17 mouse cellular contexts compared by ENCODE assay signal in genomic region chr7:130233777-130234176, GRCm38 (mm10).
DNase-seq lines count a peak whose midpoint lies in the region; ATAC-seq lines count a peak whose summit lies in the region.
"Had no signal": no experiment of that assay in that cellular context is flagged by ENCODE, and none has a peak within 500 bp of the region (broad histone marks: within the 10 kb centered on the region; RNA-seq: fewer than 3 reads in every experiment).

No protein-coding gene starts in this region.

- no peak overlapping the region for H3K9ac ChIP-seq in kidney, embryonic 15.5 days
- no peak overlapping the region for H3K9ac ChIP-seq in limb, embryonic 15.5 days
- H3K9ac ChIP-seq: embryonic facial prominence, embryonic 13.5 days; heart, embryonic 15.5 days; liver, embryonic 15.5 days had no signal

- intact Hi-C loops in gastrocnemius, postnatal 14 days (cut with DNase I; ENCODE audit: low total_unique reads): no loop called here

- no peak overlapping the region for H3K4me3 ChIP-seq in brown adipose tissue, adult 24 weeks (ENCODE audit: insufficient read depth, low read depth, low read length)
- no peak overlapping the region for H3K4me3 ChIP-seq in kidney, embryonic 15.5 days (replicated peaks)
- H3K4me3 ChIP-seq in limb, embryonic 15.5 days: no peak overlapping the region
- H3K4me3 ChIP-seq: embryonic facial prominence, embryonic 13.5 days; heart, embryonic 15.5 days; hindbrain, embryonic 10.5 days; liver, embryonic 15.5 days; midbrain, embryonic 10.5 days had no signal

- no peaks in the 10 kb centered on the region for H3K27me3 ChIP-seq in kidney, embryonic 15.5 days
- H3K27me3 ChIP-seq in limb, embryonic 15.5 days: no peaks in the 10 kb centered on the region
- H3K27me3 ChIP-seq: embryonic facial prominence, embryonic 13.5 days; heart, embryonic 15.5 days; liver, embryonic 15.5 days had no signal

- ATAC-seq in kidney, embryonic 15.5 days (replicated peaks; ENCODE audit: low FRiP score): peak; percentile 81
- no peak for ATAC-seq in limb, embryonic 15.5 days (ENCODE audit: insufficient number of reproducible peaks, low FRiP score, low TSS enrichment, low read depth)
- ATAC-seq: inflammation-experienced regulatory T-cells, adult 6 months had no signal

- H3K4me2 ChIP-seq in kidney, embryonic 15.5 days: no peak overlapping the region
- no peak overlapping the region for H3K4me2 ChIP-seq in limb, embryonic 15.5 days
- H3K4me2 ChIP-seq: embryonic facial prominence, embryonic 13.5 days; heart, embryonic 15.5 days; liver, embryonic 15.5 days had no signal

- peaks cover 13% of the 10 kb centered on the region for H3K36me3 ChIP-seq in kidney, embryonic 15.5 days
- H3K36me3 ChIP-seq in limb, embryonic 15.5 days: 0 out of 2 replicates have a peak, but pooled peaks cover 2% of the 10 kb centered on the region
- H3K36me3 ChIP-seq: heart, embryonic 15.5 days; liver, embryonic 15.5 days had no signal

- peak; percentile 50 for DNase-seq in embryo, embryonic 10 days (ENCODE audit: low spot score)
- no peak for DNase-seq in embryo, embryonic 9.5 days (ENCODE audit: extremely low spot score)
- no peak for DNase-seq in thymus, postnatal 14 days
- DNase-seq in gastrocnemius, postnatal 14 days: no peak
- DNase-seq in T-cell, adult 2 months (ENCODE audit: low spot score): no peak
- DNase-seq: cerebellum, postnatal 25 days; layer of hippocampus, adult 9-11 months; thymus, adult 2 months had no signal

- H3K9me3 ChIP-seq in kidney, embryonic 15.5 days (replicated peaks): no peaks in the 10 kb centered on the region
- no peaks in the 10 kb centered on the region for H3K9me3 ChIP-seq in limb, embryonic 15.5 days
- H3K9me3 ChIP-seq: embryonic facial prominence, embryonic 13.5 days; heart, embryonic 15.5 days; liver, embryonic 15.5 days; midbrain, embryonic 10.5 days had no signal

- WGBS in kidney, embryonic 15.5 days: 16% methylated on average over 7 of the region's 7 CpGs
- WGBS in limb, embryonic 15.5 days: 23% methylated on average over 7 of the region's 7 CpGs

- no peaks in the 10 kb centered on the region for H3K4me1 ChIP-seq in brown adipose tissue, adult 24 weeks (ENCODE audit: control insufficient read depth, insufficient read depth, insufficient read length, low read length)
- peaks cover 77% of the 10 kb centered on the region for H3K4me1 ChIP-seq in kidney, embryonic 15.5 days
- H3K4me1 ChIP-seq in limb, embryonic 15.5 days: peaks cover 22% of the 10 kb centered on the region
- H3K4me1 ChIP-seq: liver, embryonic 15.5 days had no signal

- H3K27ac ChIP-seq in brown adipose tissue, adult 24 weeks (replicated peaks; ENCODE audit: low read depth, low read length): 0 out of 2 replicates have a peak overlapping the region, but pooled peaks have one; percentile 26
- H3K27ac ChIP-seq in kidney, embryonic 15.5 days: peak overlapping the region; percentile 59; the same call in 1 of the 2 replicates
- H3K27ac ChIP-seq in limb, embryonic 15.5 days: peak overlapping the region; percentile 6; the same call in 1 of the 2 replicates
- H3K27ac ChIP-seq: embryonic facial prominence, embryonic 13.5 days; heart, embryonic 15.5 days; hindbrain, embryonic 10.5 days; liver, embryonic 15.5 days; midbrain, embryonic 10.5 days had no signal

Comparison
In these comparisons a context has a peak if more than half of its experiments do, and no peak if none do; other contexts are left out.
1. H3K27ac ChIP-seq: peak in every context shown above with its lines; median percentile 59 in kidney, embryonic 15.5 days; 26 in brown adipose tissue, adult 24 weeks; 6 in limb, embryonic 15.5 days.